Mouse (Mus musculus) right cerebral cortex, adult 2 months (tissue): ENCODE measurements at regions not wholly inside any gene's neighbourhood (a gene's known extent, or its start where the extent isn't known, plus 50 kb on each side); places are given as distances from the start of the nearest gene placed in this dataset.

Experiments used
- DNase-seq, 2 experiments: peaks; one replicate each; pipeline ENCODE4 v3.0.0; 2021 to 2022; ENCODE audit warnings: low spot score in 2 of 2

GRCm38 (mm10) chr12:80018086-80018485 is 94.7 kb downstream of the Zfp36l1 start:
- DNase-seq: no peak

GRCm38 (mm10) chr12:80017376-80017929 is 95.4 kb downstream of the Zfp36l1 start:
- no peak for DNase-seq

- no peak for DNase-seq
Observed at GRCm38 (mm10) chr12:80015938-80016337, 96.9 kb downstream of the Zfp36l1 start.

DNA sequence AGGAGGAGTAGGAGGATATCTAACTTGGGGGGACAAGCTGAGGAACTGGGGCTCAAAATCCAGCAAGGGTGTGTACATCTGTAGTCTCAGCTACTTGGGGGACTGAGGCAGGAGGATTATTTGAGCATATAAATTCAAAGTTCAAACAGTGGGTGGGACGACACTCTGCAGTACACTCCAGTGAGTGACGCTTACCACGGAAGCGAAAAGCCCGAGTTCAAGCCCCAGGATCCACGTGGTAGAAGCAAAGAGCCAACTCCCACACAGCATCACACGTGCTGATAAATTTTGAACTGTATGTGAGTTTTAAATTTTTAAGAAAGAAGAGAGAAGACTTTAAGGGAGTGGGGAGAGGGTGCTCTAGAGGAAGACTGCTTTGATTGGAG is 98.2 kb downstream of the Zfp36l1 start:
- DNase-seq: no peak

- DNase-seq: peak; percentile 42 to 54
Observed at GRCm38 (mm10) chr12:80013904-80014597, 98.8 kb downstream of the Zfp36l1 start.

GRCm38 (mm10) chr12:80013577-80013903 is 99.3 kb downstream of the Zfp36l1 start:
- no peak for DNase-seq

DNA sequence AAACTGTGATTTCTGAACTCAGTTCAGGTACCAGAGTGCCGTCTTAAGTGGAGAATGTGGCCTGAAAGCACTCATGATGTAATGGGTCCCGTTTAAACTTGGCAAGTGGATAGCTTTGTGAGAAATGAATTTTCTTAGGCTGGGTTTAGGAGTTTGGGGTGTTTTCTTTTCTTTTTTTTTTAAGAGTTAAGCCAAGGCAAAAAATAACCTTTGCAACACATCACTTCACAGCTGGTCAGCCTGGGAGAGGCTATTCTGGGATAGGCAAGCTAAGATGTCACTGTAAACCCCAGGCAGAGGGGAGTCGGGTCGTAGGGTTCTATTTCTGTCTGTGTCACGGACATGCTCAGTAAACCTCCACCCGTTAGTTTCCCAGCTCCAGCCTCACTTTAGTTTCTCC is 100.9 kb downstream of the Zfp36l1 start:
- DNase-seq: no peak

GRCm38 (mm10) chr12:80010947-80011346 is 101.9 kb downstream of the Zfp36l1 start:
- DNase-seq: no peak

DNA sequence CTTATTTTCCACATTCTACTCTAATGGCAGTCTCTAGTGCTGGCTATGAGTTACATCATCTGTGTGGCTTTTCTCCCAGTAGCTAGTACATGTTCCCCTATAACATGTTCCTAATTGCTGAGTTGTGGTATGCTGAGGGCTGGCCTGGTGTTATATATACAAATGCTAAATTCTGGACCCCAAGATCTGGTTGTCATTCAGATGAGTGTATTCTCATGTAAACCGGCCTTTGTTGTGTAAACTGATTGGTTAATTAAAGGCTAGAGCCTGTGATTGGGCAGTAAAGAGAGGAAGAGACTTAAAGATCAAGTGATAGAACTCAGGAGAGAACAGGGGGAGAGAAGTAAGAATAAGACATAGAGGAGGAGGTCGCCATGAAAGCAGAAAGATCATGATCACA is 102.6 kb downstream of the Zfp36l1 start:
- DNase-seq: no peak

DNA sequence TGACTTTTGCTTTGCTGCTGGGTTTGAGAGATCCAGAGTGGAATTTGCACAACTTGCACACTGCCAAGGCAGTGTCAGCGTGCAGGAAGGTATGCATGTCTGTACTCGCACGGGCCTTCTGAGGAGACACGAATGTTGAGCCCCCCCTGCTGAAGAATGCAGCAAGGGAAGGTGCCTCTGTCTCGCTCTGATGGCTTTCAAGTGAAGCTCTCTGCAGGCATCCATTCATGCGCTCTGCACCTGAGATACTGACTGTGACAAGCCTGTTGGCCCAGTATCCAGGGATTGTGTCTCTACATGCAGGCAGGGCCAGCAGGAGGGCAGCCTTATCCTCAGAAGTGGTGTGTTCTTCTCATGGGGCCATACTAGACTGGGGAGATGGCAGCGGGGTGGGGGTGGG is 105.0 kb downstream of the Zfp36l1 start:
- DNase-seq: no peak

DNA sequence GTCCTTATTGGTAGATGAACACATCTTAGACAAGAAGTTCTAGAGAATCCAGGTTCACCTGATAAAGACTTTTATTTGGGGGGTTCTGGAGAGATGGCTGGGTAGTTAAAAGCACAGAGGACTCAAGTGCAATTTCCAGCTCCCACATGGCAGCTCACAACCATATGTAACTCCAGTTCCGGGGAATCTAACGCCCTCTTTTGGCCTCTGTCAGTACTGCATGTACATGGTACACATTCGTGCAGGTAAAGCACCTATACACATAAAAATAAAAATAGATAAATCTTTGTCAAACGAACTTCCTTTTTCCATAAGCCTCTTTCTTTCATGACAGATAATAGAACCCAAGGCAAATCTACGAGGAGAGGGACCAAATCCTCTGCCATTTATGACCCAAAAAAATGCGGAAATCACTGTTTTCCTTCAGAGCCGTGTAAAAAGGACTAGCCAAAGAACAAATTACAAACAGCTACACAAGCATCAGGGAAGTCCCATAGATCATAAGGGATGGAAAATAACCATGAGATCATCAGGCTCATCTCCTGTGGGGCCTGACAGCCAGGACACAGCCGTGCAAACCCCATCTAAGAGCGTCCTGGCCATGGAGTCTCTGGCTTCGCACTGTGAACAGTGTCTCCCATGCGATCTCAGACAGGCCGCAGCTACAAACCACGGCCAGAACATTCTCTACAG is 107.4 kb downstream of the Zfp36l1 start:
- DNase-seq: no peak

DNA sequence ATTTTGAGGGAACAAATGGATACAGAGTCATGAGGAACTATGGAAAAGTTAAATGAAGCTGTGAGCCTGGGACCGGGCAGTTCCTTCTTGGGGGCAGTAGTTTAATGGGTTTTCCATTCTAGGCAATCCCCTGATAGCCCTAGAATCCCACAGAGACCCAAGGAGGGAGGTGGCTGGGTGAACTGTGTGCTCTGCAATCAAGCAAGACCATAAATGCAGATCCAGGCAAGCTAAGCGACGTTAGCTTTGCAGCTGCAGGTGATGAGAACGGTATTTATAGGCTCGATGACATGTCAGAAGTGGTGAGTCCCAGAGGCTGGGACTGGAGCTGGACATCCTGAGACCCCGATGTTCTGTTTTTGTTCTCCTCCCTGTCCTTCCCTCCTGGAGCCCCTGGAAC is 108.2 kb downstream of the Zfp36l1 start:
- DNase-seq: no peak

- no peak for DNase-seq
Observed at GRCm38 (mm10) chr12:80003486-80003885, 109.3 kb downstream of the Zfp36l1 start.

DNA sequence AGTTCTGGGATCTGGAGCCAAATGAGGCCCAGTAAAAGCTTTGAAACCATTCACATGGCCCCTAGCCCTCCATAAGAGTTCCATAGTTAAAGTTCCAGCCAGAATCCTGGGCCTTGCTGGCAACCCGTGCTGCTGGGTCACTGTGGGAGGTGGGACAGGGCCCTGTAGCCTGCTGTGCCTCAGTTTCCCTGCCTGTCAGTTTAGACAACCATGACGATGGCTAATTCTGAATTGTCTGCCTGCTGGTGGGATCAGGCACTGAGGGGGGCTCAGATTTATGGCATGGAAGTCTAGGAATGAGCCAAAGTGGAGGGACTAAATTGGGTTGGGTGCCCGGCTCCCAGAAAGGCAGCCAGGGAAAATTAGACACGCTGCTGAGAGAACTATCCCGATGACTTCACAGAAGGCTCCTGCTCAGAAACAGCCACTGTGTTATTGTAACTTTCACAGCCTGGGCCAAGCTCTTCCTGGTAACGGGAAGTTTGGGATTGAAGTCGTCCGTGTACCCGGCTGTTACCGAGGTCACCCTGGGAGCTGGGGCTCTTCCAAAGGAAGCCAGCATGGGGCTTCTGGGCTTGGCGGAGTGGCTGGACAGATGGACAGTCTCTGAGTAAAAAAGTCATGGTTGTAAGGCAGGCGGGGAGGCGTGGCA is 110.2 kb downstream of the Zfp36l1 start:
- DNase-seq: no peak

GRCm38 (mm10) chr12:80001794-80002193 is 111.0 kb downstream of the Zfp36l1 start:
- no peak for DNase-seq

DNA sequence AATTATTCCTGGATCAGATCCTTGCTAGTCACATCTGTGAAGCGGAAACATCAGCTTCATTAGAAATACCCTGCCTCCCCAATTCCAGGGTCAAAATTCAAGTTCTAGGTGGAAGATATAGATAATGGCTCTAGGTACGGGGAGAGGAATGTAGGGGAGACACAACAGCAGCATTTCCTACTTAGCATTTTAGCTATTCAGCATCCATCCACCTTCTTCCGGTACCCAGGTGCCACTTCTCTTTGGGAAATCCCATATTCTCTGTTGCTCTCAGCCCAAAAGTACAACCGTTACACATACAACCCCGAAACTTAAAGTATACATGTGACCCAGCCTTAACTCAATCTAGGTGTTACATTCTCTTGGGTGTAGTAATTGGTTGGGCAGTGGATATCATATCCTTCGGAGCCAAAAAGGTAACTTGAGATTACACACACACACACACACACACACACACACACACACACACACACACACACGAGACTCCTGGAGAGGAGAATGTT is 112.9 kb downstream of the Zfp36l1 start:
- DNase-seq: no peak

- DNase-seq: no peak
Observed at GRCm38 (mm10) chr12:79998788-79999187, 114.0 kb downstream of the Zfp36l1 start.

DNA sequence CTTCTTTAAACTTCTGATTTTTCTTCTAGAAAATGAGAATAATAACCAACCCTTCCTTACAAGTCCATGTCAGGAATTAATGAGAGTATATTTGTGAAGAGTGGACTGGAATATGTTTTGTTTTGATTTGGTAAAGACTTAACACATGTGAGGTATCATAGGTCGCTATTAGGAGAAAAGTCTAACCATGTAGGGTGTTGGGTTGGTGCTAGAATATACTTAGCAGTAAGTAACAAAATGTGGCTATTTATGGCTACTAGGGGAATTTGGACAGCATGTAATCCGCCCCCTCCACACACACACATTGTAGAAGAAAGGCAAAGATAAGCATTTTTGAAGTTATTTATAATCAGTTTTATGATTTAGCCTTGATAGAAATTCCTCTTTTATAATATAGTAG is 114.5 kb downstream of the Zfp36l1 start:
- DNase-seq: no peak

- DNase-seq: no peak
Observed at GRCm38 (mm10) chr12:79997201-79997600, 115.6 kb downstream of the Zfp36l1 start.

- DNase-seq: peak in 1 of 2 experiments; percentile 33
Observed at GRCm38 (mm10) chr12:79995521-79996094, 117.2 kb downstream of the Zfp36l1 start.

DNA sequence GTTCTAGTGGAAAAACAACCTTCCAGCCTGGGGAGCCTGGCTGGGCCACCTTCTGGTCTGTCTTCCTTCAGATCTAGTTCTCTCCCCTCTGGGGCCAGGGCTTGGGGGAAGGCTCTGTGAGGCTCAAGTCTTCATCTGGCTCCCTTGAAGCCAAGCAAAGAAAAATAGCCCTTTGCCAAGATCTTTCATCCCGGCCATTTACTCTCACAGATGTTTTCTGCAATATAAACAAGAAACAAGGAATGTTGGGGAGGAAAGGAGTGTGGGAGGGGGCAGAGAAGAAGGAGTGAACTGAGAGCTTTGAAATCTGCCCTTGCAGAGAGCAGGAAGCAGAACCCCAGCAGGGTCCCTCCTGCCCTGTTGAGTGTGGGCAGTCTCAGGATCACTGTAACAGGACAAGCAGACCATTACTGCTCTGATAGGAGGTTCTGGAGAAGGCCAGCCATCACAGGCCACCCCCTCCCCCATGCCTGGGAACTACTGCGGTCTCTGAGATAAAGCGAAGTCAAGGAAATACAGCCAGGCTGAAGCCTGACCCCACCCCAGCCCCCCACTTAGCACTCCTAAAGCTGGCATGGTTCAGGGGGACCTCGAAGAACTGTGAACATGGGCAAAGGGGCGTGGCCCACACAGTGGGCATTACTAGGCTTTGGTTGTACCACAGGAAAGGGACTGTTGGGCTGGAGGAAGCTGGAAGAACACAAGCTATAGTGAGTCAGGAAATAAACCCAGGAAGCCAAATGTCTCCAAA is 118.8 kb downstream of the Zfp36l1 start:
- DNase-seq: no peak

GRCm38 (mm10) chr12:79991279-79991678 is 121.5 kb downstream of the Zfp36l1 start:
- no peak for DNase-seq
